Mouse (Mus musculus) heart, adult 18-20 months (tissue): Measurements from ENCODE around the gene Nsd2. TPM values are rescaled to one million over a fixed set of nuclear protein-coding genes. Genes with fewer than 3 reads are reported as not detected.
"Not testable (repeated sequence)": the region's sequence is repeated elsewhere in the genome, so short reads cannot be mapped to it uniquely, and the experiment has no call there.

Experiments
- DNase-seq, 2 experiments: peaks; one replicate each; pipeline ENCODE4 v3.0.0; 2021 to 2022; ENCODE audit warnings: mixed read lengths in 1 of 2
- microRNA-seq, 2 experiments: library from miRNA; unstranded; fragments of <30 nt; microRNA quantifications; one replicate each; pipeline ENCODE4 v1.2.0; 2022
- total RNA-seq, 2 experiments: library from RNA; stranded (reverse); gene quantifications; 2 replicates each; pipeline ENCODE4 v1.2.3; 2021

The Nsd2 gene
- total RNA-seq, 2 experiments from 2014 or later = 22.2 to 22.8 TPM

GRCm38 (mm10) chr5:33932413-33932812 is 111.9 kb downstream of the Nsd2 start:
- DNase-seq = no peak

- DNase-seq = no peak
Measured at GRCm38 (mm10) chr5:33934081-33934480, 113.6 kb downstream of the Nsd2 start.

DNA sequence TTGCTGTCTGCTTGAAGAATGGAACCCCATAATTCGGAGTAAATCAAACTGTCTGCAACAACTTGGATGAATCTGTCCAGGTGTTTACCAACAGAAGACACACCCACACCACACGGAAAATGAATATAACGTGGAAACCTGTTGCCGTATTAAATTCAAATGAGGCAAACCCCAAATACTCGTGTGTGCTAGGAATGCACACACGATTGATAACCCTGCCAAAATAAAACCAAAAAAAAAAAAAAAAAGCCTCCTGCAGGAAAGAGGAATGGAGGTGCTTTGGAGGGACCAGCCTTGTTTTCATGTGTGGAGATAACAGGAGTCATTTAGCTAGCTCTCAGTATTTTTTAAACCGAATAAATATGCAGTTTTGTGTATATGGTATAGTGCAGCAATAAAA is 114.4 kb downstream of the Nsd2 start:
- no peak for DNase-seq

DNA sequence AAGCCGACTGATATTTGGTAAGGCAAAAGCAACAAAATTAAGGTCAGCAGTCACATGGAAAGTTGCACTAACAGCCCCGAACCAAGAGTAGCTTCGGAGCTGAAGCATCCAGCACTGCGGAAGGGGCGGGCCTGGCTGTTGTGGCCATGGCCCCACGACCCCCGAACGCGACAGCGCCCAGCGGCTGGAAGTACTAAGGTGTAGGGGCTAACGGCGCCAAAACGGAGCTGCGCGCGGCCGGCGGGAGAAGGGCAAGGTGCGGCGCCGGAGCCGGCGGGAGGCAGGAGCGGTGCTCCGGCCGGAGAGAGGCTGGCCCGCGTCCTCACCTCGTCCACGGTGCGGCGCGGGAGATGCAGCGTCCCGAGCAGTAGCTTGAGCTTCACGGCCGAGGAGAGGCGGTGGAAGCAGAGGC is 115.2 kb downstream of the Nsd2 start:
- no peak for DNase-seq

DNA sequence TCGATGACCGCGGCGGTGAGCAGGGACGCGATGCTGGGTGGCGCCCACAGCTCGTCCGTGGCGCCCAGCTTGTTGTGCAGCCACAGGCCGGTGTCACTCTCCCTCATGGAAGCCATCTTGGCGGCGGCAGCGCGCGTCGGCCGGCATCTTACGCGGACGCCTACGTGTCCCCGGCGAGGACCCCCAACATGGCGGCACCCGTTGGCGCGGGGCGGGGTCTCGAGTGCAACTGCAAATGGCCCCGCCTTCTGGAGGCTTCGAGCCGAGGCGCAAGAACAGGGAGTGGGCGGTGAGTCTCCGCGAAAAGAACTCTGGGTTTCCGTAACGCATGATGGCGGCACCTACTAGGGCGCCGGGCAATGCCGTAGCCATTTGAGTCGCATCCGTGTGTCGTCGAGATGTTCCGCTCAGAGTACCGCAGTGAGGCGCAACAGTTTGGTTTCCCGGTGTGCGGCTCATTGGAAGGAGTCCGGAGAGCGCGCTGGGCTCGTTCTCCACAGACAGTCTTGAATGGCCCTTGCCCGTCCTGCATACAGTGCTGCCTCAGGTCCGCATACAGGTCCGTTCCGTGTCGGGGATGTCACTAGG is 115.7 kb downstream of the Nsd2 start, which contains the start of gene Nelfa:
Nelfa (minus strand) TSS at position 294 of the 588 bp plus-strand sequence.
- peak; percentile 98 to 99 for DNase-seq

DNA sequence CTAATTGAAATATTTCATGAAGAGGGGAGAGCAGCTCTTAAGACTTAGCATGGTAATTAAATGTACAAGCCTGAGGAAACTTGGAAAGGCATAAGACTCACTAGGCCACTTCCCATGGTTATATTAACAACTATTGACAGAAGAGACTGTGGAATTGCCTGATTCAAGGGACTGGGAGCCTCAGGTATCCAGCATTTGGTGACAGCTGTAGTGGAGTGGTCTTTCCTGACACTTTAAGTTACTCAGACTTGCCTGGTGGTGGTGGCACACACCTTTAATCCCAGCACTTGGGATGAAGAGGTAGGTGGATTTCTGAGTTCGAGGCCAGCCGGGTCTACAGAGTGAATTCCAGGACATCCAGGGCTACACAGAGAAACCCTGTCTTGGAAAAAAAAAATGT is 116.7 kb downstream of the Nsd2 start:
- DNase-seq = no peak

GRCm38 (mm10) chr5:33938448-33938847 is 117.9 kb downstream of the Nsd2 start:
- peak; percentile 67 to 78 for DNase-seq

DNA sequence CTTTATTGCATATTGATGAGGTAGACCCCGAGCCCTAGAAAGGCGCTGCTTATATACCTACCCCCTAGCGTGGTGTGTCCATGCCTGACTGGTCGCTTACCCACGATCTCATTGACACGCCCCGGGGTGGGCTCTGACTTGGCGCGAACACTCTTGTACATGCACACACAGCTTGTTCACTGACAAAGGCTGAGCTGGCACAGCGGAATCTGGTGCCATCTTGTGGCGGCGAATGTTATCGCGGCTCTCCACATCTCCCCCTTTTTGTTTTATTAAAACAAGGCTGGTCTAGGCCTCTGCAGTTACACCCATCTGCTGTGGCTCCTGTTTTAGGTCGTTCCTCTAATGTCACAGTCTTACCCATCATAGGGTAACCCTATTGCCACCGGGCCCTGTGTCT is 126.5 kb downstream of the Nsd2 start:
- DNase-seq = not testable (repeated sequence)

Small RNA genes within 50 kb of the gene (microRNA-seq; reads per million reads assigned to microRNA genes)
- 0 reads per million in 2 experiments for gene Mir7024

Other genes starting within 250 kb of the Nsd2 start
- 10 to 100 TPM; 21.6 to 28.7 TPM for gene Fam53a, start 191.1 kb upstream of the Nsd2 start, total RNA-seq
- 1 to 10 TPM in 1 of 2 experiments, under 1 TPM in 1; 0.87 to 1.2 TPM for gene Gm9903, start 190.8 kb upstream of the Nsd2 start, total RNA-seq
- gene Slbp, start 168.2 kb upstream of the Nsd2 start, total RNA-seq = 10 to 100 TPM; 13.5 to 14.7 TPM
- 1 to 10 TPM; 1.5 to 2.5 TPM for gene Tacc3, start 162.6 kb upstream of the Nsd2 start, total RNA-seq
- gene Tmem129, start 162.3 kb upstream of the Nsd2 start, total RNA-seq = 10 to 100 TPM; 19.5 to 19.6 TPM
- gene Fgfr3, start 99.1 kb upstream of the Nsd2 start, total RNA-seq = 10 to 100 TPM; 10.3 to 11.9 TPM
- 100 to 1,000 TPM; 141 to 143 TPM for gene Letm1, start 37.9 kb upstream of the Nsd2 start, total RNA-seq
- gene Nelfa, start 115.7 kb downstream of the Nsd2 start, total RNA-seq = 1 to 10 TPM; 9.0 to 9.1 TPM
- gene Gm1673, start 162.7 kb downstream of the Nsd2 start, total RNA-seq = 1 to 10 TPM; 3.3 to 4.0 TPM
- gene Nat8l, start 175.3 kb downstream of the Nsd2 start, total RNA-seq = 1 to 10 TPM; 1.5 to 3.7 TPM